Mouse (Mus musculus) liver, adult 2 months (tissue): Measurements from ENCODE around the gene Kcnk15.

ENCODE experiments used
- CTCF ChIP-seq: fragments of 200-500 bp; IDR thresholded peaks from 2 replicates; pipeline ENCODE4 v1.5.1; 2011; ENCODE audit warnings: low read depth, low read length, control low read depth
- POLR2A ChIP-seq: fragments of 200-500 bp; IDR thresholded peaks from 2 replicates; pipeline ENCODE4 v1.6.1; 2011; ENCODE audit warnings: low read length, control low read depth; ENCODE audit not compliant: insufficient read depth; ENCODE audit errors: extremely low read depth

DNA sequence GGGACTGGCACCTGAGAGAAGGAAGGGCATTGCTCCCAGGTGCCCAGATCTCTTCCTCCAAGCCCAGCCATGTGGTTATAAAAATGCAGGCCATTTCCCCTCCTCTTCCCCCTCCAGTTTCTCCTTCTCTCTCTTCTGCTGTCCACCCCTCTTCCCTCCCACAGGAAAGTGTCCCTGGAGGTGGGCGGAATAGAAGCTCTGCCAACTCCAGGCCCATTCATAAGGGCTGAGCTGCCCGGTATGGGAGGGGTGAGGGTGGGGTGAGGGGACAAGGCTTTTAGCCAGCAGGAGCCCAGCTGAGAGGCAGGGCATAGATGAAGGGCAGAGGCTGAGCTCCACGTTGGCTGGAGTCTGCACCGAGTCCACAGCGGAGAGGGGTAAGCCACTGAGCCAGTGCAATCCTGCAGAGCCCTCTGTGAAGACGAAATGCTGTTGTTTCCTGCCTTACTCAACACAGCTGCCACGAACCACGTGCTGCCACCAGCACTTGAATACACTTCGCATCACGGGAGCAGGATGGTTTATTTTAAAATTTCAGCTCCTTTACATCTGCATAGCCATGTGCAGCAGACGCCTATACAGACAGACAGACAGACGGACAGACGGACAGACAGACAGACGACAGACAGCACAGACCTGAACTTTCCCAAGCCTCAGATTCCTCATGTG is 23.5 kb downstream of the Kcnk15 start:
- TF ChIP-seq CTCF (no peak), POLR2A (no peak)
